Mouse (Mus musculus) frontal cortex, adult (tissue): ENCODE data around the gene Grip2.
A peak's percentile ranks its signal among the peaks of the same experiment; 100 is the strongest.

ENCODE experiments used
- ATAC-seq: cut with Nextera tagmentation; 2 replicates; pipeline ENCODE4 v1.9.2; 2017; ENCODE audit warnings: mild to moderate bottlenecking, moderate library complexity, mixed read lengths; ENCODE audit not compliant: low TSS enrichment

Gene Grip2

DNA sequence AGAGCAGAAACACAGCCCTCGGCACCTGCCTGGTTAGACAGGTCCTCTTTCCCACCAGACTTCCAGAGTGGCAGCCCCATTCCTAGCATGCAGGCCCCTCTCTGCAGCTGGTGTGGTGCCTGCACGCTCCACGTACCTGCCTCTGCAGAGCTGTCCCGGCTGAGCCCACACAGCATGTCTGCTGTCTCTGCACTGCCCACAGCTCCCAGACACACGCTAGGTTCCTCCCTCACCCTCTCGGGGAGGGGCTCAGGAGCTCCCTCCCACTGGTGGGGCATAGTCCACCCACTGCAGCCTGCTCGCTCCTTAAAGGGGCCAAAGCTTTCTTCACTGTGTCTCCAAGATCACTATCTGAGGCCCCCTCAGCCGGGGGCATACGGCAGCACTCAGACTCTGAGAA is 31.0 kb downstream of the Grip2 start:
- peak; percentile 87 for ATAC-seq

DNA sequence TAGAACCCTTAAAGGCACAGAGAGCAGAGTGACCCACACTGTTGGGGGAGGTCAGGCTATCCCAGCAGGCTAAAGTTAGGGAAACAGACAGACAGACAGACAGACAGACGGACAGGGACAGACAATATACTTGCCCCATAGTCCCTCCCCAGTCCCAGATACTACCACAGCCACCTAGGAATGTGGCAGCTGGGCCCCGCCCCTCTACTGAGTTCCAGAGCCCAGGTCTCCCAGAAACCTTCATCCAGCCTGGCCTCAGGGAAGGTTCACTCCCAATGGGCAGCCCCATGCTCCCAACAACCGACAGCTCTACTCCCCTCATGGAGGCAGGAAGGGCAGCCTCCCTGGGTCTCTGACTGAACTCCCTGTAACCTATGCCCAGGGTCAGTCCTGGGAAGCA is 31.4 kb downstream of the Grip2 start:
- ATAC-seq = no peak

GRCm38 (mm10) chr6:91788311-91788798 is 38.7 kb downstream of the Grip2 start:
- no peak for ATAC-seq

DNA sequence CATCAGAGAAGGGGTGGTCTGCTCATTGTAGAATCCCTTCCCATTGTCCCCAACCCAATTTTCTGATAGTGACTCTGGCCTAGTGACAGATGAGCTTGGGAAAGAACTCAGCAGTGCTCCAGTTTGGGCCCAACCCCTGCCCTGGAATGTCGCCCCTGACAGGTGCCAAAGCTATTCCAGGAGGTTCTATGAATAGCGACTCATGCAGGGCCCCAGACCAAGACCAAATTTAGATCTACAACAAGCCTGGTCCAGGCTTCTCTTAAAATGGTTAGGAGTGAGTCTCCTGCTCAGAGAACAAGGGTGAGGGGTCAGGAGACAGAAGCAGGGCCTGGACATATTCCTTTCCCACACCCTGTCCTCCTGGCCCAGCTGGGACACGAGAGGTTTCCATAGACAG is 42.0 kb downstream of the Grip2 start:
- no peak for ATAC-seq

DNA sequence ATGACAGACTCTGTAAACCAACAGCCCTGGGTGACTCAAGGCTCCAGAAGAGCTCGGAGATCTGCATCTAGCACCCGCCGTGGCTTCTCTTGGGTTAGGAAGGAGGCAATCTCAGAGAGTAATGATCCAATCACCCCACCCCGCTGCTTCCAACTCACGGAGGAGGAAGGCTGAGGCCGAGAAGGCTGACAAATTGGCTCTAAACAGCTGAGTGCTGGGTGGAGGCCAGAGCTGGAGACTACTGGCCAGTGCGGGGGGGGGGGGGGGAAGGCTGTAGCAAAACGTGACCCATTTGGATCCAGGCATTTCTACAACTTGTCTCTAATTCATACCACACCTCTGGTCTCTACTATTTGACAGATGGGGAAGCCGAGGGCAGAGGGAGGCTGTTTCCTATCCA is 47.8 kb downstream of the Grip2 start:
- ATAC-seq = no peak

GRCm38 (mm10) chr6:91776543-91776942 is 50.5 kb downstream of the Grip2 start:
- ATAC-seq = peak; percentile 77

DNA sequence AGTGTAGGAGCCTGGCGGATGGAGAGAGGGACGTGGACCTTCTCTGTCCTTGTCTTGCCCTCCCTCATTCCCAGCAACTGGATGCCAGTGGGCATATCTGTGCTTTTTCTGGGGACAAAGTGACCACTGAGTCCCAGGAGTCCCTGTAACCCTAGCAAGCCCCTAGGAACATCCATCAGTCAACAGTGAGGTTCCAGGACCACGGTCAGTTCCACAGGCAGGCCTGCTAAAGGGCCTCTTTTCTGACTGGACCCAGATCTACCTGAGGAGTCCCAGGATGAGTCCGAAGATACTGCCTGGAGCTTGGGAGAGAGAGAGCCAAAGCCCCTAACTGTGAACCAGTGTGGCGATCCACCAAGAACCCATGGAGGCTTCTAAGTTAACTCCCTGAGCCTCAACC is 53.1 kb downstream of the Grip2 start:
- ATAC-seq = no peak

- peak; percentile 41; the same call in 1 of the 2 replicates for ATAC-seq
These were observed 59.5 kb downstream of the Grip2 start for GRCm38 (mm10) chr6:91767550-91767949.

DNA sequence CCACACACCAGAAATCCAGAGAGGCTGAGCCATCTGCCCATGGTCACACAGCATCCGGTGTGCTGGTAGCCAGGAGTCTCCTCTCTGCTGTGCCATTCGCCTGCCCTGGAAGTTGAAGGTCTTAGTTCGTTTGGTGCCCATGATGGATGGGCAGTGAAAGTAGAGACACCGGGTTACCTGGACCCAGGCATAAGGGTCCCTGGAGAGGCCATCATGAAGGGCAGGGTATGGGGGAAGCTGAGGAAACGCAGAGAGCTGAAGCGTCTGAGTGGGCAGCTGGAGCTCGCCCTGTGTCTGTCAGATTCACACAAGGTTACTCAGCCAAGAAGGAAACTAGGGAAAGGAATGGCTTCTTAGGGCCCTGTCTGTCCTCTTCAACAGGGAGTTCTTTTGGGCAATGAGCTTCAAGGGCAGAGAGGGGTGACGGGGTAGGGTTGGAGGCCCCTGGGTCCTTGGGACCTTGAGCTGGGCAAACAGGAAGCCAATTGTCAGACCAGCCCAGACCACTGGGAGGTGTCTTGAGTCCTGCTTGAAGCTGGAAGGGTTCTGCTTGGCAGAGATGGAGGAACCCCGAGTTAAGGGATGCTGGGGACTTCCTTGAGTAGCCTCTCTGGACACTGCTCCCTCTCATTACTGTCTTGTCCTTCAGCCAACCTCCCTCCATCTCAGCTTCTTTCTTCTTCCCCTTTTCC is 64.9 kb downstream of the Grip2 start:
- ATAC-seq = 0 out of 2 replicates have a peak, but pooled peaks have one; percentile 32

DNA sequence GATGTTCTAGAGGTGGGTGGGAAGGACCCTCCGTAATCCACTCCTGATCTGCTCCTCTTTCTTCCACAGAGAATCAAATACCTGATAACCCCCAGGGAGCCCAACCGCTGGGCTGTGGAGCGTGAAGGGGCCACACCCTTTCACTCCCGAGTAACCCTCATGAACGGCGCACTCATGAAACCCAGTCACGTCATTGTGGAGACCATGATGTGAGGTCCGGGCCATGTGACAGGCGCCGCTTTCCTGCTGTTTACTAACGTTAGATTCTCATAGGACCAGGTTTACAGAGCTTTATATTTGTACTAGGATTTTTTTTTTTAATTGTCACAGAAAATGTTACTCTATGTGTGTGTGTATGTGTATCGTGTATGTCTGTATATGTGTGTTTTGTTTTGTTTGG is 72.2 kb downstream of the Grip2 start:
- ATAC-seq = no peak

GRCm38 (mm10) chr6:91754098-91754497 is 73.0 kb downstream of the Grip2 start:
- ATAC-seq = peak; percentile 84

GRCm38 (mm10) chr6:91752884-91753283 is 74.2 kb downstream of the Grip2 start:
- no peak for ATAC-seq

DNA sequence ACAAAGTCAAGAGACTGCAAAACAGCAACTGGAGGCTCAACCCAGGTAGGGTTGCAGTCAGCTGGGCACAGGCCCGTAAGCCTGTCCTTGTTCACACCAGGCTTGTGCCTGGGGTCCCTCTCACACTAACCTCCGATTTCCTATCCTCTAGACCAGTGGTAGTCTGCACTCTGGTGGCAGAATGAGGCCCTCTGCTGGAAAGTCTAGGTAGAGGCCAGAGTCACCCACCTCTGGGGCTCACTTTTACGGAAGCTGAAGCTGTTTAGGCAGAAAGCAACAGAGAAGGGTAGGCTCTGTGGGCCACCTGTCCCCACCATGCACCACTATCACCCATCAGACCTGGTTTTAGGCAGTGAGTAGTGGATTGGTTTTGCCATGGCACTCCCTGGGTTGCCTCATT is 76.1 kb downstream of the Grip2 start:
- ATAC-seq = no peak

- no peak for ATAC-seq
These were observed 80.3 kb downstream of the Grip2 start for GRCm38 (mm10) chr6:91746776-91747175.

DNA sequence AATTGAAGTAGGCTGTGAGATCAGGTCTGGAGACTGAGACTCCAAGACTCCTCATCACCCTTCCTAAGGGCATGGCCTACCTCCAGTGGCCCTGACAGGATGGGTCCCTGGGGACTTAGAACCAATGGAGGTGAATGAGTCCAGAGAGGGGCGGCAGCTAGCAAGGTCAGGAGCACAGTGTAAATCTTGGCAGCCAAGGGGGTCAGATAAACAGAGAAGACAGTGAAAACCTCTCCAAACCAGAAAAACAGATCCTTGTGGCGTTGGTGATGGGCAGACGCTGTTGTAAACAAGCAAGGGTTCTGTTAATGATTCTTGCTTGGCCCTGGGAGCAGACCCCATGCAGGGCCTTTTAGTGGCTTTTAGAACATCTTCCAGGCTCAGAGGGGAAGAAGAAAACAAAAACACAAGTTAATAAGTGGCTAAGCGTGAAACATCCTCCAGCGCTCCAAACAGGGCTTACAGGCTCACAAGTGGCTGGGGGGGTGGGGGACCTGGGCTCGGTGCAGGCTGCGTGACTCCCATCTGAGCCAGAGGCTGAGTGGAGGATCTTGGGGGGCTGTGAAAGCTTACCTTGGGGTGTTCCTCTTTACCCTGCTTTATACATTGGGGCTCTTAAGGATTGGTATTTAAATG is 81.0 kb downstream of the Grip2 start:
- no peak for ATAC-seq

GRCm38 (mm10) chr6:91745246-91745645 is 81.8 kb downstream of the Grip2 start:
- no peak for ATAC-seq

DNA sequence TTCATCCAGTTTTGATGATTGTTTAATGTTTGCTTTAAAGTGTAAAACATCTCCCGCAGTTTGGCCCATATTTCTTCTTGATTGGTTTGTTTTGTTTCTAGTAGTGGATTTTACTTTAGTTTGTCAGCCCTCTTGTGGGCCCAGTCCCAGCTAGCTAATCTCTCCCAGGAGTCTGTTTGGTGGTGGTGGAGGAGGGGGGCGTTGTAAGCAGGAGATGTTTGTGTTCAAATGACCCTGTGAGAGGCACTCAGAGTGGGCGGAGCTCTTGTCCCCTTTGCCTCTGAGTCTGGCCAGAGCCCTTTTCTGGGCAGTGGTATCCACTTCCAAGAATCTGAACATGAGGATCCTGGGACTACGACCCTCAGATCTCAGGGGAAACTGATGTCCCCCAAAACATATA is 83.2 kb downstream of the Grip2 start:
- ATAC-seq = no peak

DNA sequence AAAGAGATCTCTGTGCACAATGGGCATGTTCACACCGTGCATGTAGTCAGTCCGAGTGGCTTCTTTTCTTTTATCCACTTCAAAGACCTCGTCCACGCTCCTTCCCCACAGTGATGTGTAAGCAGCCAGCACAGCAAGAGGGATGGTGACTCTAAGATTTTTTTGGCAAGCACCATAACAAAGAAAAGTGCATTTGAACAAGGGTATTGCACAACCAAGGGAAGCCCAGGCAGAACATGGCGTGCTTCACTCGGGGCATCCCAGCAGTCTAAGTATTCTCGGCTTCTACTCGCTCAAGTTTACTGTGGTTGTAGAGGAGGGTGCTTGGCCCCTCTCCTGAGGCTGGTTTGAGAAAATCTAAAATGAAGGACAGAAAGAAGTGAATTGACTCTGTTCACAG is 84.1 kb downstream of the Grip2 start:
- no peak for ATAC-seq

DNA sequence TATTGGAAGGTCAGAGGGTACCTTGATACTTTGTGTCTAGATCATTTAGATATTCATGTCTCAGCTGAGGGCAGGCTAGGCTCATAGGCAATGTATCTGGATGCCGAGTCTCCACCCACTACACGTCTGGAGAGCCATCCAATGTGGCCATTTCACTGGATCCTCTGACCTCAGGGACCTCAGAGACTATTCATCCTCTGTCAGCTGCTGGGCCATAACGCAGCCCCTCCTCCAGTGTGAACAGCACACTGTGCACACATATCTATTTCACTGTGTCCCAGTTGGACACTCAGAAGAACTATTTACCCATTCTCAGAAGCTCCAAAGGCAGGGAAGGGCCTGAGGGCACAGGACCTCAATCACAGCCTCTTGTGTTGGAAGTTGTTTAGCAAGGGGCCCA is 84.6 kb downstream of the Grip2 start:
- ATAC-seq = no peak

- peak; percentile 60 for ATAC-seq
These were observed 86.0 kb downstream of the Grip2 start for GRCm38 (mm10) chr6:91741046-91741445.

- no peak for ATAC-seq
These were observed 89.0 kb downstream of the Grip2 start for GRCm38 (mm10) chr6:91738058-91738457.

- ATAC-seq = no peak
These were observed 89.6 kb downstream of the Grip2 start for GRCm38 (mm10) chr6:91737451-91737850.

DNA sequence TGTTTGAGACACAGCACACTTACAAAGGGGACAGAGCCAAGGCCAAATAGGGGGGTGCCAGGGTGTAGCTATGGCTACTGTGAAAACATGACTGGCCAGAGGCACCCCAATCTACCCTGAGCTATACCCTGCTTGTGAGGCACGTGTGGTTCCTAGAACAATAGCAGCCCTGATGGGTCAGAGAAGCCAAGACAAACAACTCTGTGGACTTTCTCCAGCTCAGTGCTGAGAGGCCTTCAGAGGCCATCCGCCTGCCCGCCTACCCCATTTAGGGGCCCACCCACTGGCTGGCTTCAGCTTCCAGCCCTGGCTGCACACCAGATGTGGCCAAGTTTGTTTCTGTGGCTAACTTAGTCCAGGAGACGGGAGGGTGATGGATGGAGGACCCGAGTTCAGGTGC is 90.6 kb downstream of the Grip2 start:
- no peak for ATAC-seq

GRCm38 (mm10) chr6:91732138-91732537 is 94.9 kb downstream of the Grip2 start:
- no peak for ATAC-seq
